ENCODE assay signal across 8 mouse cellular contexts in the genomic region with DNA sequence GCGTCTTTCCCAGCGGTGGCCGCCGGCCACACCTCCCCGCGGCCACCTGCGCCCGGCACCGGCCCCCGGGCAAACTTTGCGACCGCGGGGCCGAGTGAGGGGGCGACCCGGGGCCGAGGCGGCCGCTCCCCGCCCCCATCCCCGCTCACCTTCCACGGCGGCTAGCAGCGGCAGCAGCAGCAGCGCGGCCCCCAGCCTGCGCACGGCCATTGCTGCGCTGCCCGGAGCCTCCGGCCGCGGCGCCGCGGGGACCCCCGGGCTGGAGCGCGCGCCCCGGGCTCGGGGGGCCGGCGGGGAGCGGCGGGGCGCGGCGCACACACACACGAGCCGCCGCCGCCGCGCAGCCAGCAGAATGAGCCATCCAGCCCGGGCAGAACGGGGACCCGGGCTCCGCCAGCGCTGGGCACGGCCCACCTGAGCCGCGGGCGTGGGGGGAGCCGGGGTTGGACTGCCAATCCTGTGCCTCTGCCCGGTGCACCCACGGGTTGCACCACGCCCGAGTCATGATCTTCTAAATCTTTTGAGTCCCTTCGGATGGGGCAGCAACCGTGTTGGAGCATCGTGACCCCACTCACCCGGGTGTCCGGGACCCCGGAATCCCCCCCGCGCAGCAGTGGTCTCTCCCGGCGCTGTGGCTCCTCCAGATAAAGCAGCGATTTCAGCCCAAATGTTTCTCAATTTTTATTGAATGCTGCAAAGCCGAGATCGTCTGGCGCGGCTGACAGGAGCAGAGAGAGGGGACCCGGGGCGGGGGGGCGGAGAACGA. TPM values are rescaled to one million over a fixed set of nuclear protein-coding genes. Genes with fewer than 3 reads are reported as not detected.
DNase-seq lines count a peak whose midpoint lies in the region; ATAC-seq and TF ChIP-seq lines count a peak whose summit lies in the region.

Ephb2 (minus strand) TSS at position 368 of the 766 bp plus-strand sequence.

- H3K36me3 ChIP-seq in hindbrain, postnatal 0 days (ENCODE audit: insufficient read depth, low read length): no peaks in the 10 kb centered on the region

- H3K4me2 ChIP-seq in hindbrain, postnatal 0 days (ENCODE audit: low read depth, low read length): peak within 1 kb of the TSS; percentile 91

- peak; percentile 70 for DNase-seq in adipocyte (ENCODE audit: low spot score)
- peak; percentile 64 for DNase-seq in gastrocnemius, postnatal 14 days
- peak; percentile 86 for DNase-seq in hindbrain, postnatal 0 days (ENCODE audit: low spot score)
- peak; percentile 40 for DNase-seq in left cerebral cortex, adult 11 months (ENCODE audit: low spot score)
- peak; percentile 20 for DNase-seq in lung, postnatal 25 days (ENCODE audit: low spot score)
- peak; percentile 67 for DNase-seq in right cerebral cortex, adult 18-20 months
- peak; percentile 68 for DNase-seq in urinary bladder, postnatal 25 days (ENCODE audit: low spot score)

- intact Hi-C loops in gastrocnemius, postnatal 14 days (cut with DNase I; ENCODE audit: low total_unique reads): no loop called here

- WGBS in hindbrain, postnatal 0 days: under 1% methylated on average over 76 of the region's 88 CpGs

- peak within 1 kb of the TSS; percentile 92 for H3K9ac ChIP-seq in hindbrain, postnatal 0 days (replicated peaks; ENCODE audit: low read length)

- TF ChIP-seq CTCF in cortical plate, adult 2 months (IDR thresholded peaks at IDR 0.05; ENCODE audit: extremely low read depth, insufficient read depth, low read length): no peak
- no peak for TF ChIP-seq CTCF in hindbrain, postnatal 0 days (IDR thresholded peaks at IDR 0.05; ENCODE audit: low read depth)

- no peaks in the 10 kb centered on the region for H3K9me3 ChIP-seq in hindbrain, postnatal 0 days (ENCODE audit: low read length)

- no peaks in the 10 kb centered on the region for H3K4me1 ChIP-seq in cortical plate, adult 2 months (ENCODE audit: control insufficient read depth, insufficient read depth, low read length)
- H3K4me1 ChIP-seq in hindbrain, postnatal 0 days (ENCODE audit: insufficient read depth, low read length): peaks cover 31% of the 10 kb centered on the region

- peak; percentile 77 for ATAC-seq in hindbrain, postnatal 0 days

- H3K27ac ChIP-seq in cortical plate, adult 2 months (ENCODE audit: insufficient read depth, low read length): peak within 1 kb of the TSS; percentile 99
- peak within 1 kb of the TSS; percentile 98 for H3K27ac ChIP-seq in hindbrain, postnatal 0 days

- peak; percentile 75 for TF ChIP-seq POLR2A in cortical plate, adult 2 months (IDR thresholded peaks at IDR 0.05; ENCODE audit: extremely low read depth, insufficient read depth, low read length)

- H3K4me3 ChIP-seq in cortical plate, adult 2 months (ENCODE audit: insufficient read depth, low read length): peak within 1 kb of the TSS; percentile 72
- H3K4me3 ChIP-seq in hindbrain, postnatal 0 days (ENCODE audit: low read length): peak within 1 kb of the TSS; percentile 87

- H3K27me3 ChIP-seq in hindbrain, postnatal 0 days (ENCODE audit: insufficient read depth, low read length): no peaks in the 10 kb centered on the region

RNA-seq across cellular contexts. Expression of gene Ephb2, which starts in this region (rescaled TPM):
- 17.1 TPM in 2 replicates for polyA plus RNA-seq in cortical plate, adult 2 months (2012; rRNA removed)
- 1 to 10 TPM; 1.2 to 4.2 TPM for total RNA-seq in gastrocnemius, postnatal 14 days (2021)
- 136 and 150 TPM in 2 replicates for total RNA-seq in hindbrain, postnatal 0 days (2014; rRNA removed)
- polyA plus RNA-seq in hindbrain, postnatal 0 days (2015; fragmentation: Nextera tagmentation; extraction: Ambion mirVana): 12.6 and 13.0 TPM in 2 replicates

Comparison
In these comparisons a context has a peak if more than half of its experiments do, and no peak if none do; other contexts are left out.
1. Peak in every context shown above with its lines: DNase-seq, ATAC-seq, H3K4me3 ChIP-seq and H3K27ac ChIP-seq.
2. RNA of gene Ephb2 (total RNA-seq): 136 to 150 TPM in hindbrain, postnatal 0 days; 1.2 to 4.2 TPM in gastrocnemius, postnatal 14 days; every median in the first group is over 10 times any median in the second.
3. DNase-seq: peak in every context shown above with its lines; median percentile 86 in hindbrain, postnatal 0 days; 70 in adipocyte; 68 in urinary bladder, postnatal 25 days; 67 in right cerebral cortex, adult 18-20 months; 64 in gastrocnemius, postnatal 14 days; 40 in left cerebral cortex, adult 11 months; 20 in lung, postnatal 25 days.